Comparison of ENCODE assay signal across 14 mouse cellular contexts in the genomic region with DNA sequence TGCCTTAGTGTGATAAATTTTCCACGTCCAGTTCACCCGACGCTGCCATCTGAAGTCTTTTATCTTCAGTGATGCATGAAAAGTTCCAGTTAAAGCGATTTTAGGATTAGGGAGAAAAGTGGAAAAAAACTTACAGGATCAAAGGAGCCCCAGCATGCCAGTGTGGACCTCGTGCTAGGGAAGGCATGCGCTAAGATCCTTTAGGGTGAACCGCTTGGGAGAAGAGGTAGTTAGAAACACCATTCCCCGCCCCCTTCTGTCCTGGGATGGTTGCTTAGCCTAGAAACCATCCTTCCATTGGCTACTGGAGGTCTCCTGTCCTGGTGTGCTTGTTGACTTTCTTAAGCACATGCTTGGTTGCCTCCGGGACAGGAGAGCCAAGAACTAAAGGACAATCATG. TPM values are rescaled to one million over a fixed set of nuclear protein-coding genes. Genes with fewer than 3 reads are reported as not detected.
"Had no signal": no experiment of that assay in that cellular context is flagged by ENCODE, and none has a peak within 500 bp of the region (broad histone marks: within the 10 kb centered on the region; RNA-seq: fewer than 3 reads in every experiment).

No protein-coding gene starts in this region.

- DNase-seq: kidney, adult 18-20 months; kidney, postnatal 25 days; liver; liver, embryonic 13.5 days; liver, postnatal 0 days; lung, postnatal 14 days; right cerebral cortex, postnatal 25 days; thymus, postnatal 36 days had no signal

- H3K4me3 ChIP-seq: left cerebral cortex, adult 2 months; limb, embryonic 12.5 days; liver, embryonic 13.5 days; lung, embryonic 15.5 days; megakaryocyte, embryonic 14.5 days; neural tube, embryonic 12.5 days had no signal

- H3K27me3 ChIP-seq: lung, embryonic 15.5 days had no signal

- H3K4me1 ChIP-seq: limb, embryonic 12.5 days; lung, embryonic 15.5 days; neural tube, embryonic 12.5 days had no signal

- H3K9me3 ChIP-seq: limb, embryonic 12.5 days; liver, embryonic 13.5 days; lung, embryonic 15.5 days; megakaryocyte, embryonic 14.5 days; neural tube, embryonic 12.5 days had no signal

- H3K9ac ChIP-seq: limb, embryonic 12.5 days; liver, embryonic 13.5 days; liver, postnatal 0 days; lung, embryonic 15.5 days; neural tube, embryonic 12.5 days had no signal

- H3K4me2 ChIP-seq: limb, embryonic 12.5 days; liver, embryonic 13.5 days; lung, embryonic 15.5 days; neural tube, embryonic 12.5 days had no signal

- ATAC-seq: liver, postnatal 0 days had no signal

- H3K36me3 ChIP-seq: limb, embryonic 12.5 days; liver, embryonic 13.5 days; lung, embryonic 15.5 days; neural tube, embryonic 12.5 days had no signal

- H3K27ac ChIP-seq: left cerebral cortex, adult 2 months; limb, embryonic 12.5 days; liver, embryonic 13.5 days; lung, embryonic 15.5 days; macrophage; neural tube, embryonic 12.5 days had no signal

RNA-seq across cellular contexts. Expression of gene Cwh43, which starts 29.8 kb away (rescaled TPM):
- polyA plus RNA-seq: limb, embryonic 12.5 days; liver, embryonic 13.5 days; liver, postnatal 0 days; lung, embryonic 15.5 days; macrophage; neural tube, embryonic 12.5 days had no signal
